Mouse (Mus musculus) C2C12 (cell line): ENCODE measurements around the gene Cd19.

ENCODE experiments used
- CEBPB ChIP-seq: IDR thresholded peaks from one replicate; pipeline ENCODE4 v1.6.1; 2011; ENCODE audit warnings: low read depth, mild to moderate bottlenecking, control low read depth, moderate library complexity
- CTCF ChIP-seq: IDR thresholded peaks from one replicate; pipeline ENCODE4 v1.5.1; 2011; ENCODE audit not compliant: control insufficient read depth, insufficient read depth, insufficient read length
- MAX ChIP-seq: IDR thresholded peaks from one replicate; pipeline ENCODE4 v1.6.1; 2011; ENCODE audit warnings: mild to moderate bottlenecking, control low read depth
- MYOD1 ChIP-seq: IDR thresholded peaks from one replicate; pipeline ENCODE4 v1.6.1; 2011; ENCODE audit warnings: low read depth; ENCODE audit not compliant: control insufficient read depth, insufficient read length
- MYOG ChIP-seq: IDR thresholded peaks from one replicate; pipeline ENCODE4 v1.6.1; 2011; ENCODE audit not compliant: control insufficient read depth, insufficient read length; ENCODE audit errors: extremely low read depth

DNA sequence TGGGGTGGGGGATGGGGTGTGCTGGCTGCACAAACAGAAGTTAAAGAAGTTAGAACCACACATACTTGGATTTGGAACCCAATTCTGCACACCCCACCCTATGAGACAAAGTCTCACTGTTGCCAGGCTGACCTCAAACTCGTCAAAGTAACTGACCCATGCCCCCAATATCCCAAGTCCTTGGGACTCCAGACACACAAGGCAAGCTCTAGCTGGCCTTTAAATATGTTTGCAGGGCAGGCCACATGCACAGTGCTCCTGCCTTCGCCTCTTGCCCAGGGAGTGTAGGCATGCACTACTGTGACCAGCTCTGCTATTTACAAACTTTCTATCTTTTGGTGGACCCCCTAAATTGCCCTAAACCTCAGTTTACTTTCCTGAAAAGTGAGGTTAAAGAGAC is 40.6 kb upstream of the Cd19 start:
- TF ChIP-seq MAX (no peak), MYOD1 (no peak), CTCF (no peak), MYOG (no peak), CEBPB (no peak)
